Mouse (Mus musculus) spleen, adult 2 months (tissue): Measurements from ENCODE around the gene Gm2888. TPM values are rescaled to one million over a fixed set of nuclear protein-coding genes. Genes with fewer than 3 reads are reported as not detected.
"Not testable (repeated sequence)": the region's sequence is repeated elsewhere in the genome, so short reads cannot be mapped to it uniquely, and the experiment has no call there.

Experiments
- DNase-seq, 2 experiments: peaks; one replicate each; pipeline versions ENCODE4 v3.0.0 to v3.0.0-alpha.2; 2012 to 2021; ENCODE audit warnings: low spot score in 2 of 2, low read depth in 1 of 2
- H3K27ac ChIP-seq: fragments of 200-500 bp; 2 replicates; pipeline ENCODE4 v1.5.1; 2012; ENCODE audit warnings: low read length, inconsistent platforms; ENCODE audit not compliant: insufficient read depth
- H3K27me3 ChIP-seq: fragments of 200-500 bp; 2 replicates; pipeline ENCODE4 v1.6.1; 2012; ENCODE audit warnings: mild to moderate bottlenecking, moderate library complexity, low read length, inconsistent platforms; ENCODE audit not compliant: control insufficient read depth, insufficient read depth
- H3K36me3 ChIP-seq: fragments of 200-500 bp; 2 replicates; pipeline ENCODE4 v1.6.1; 2012; ENCODE audit warnings: mild to moderate bottlenecking, low read length, inconsistent platforms; ENCODE audit not compliant: control insufficient read depth, insufficient read depth
- H3K4me1 ChIP-seq: fragments of 200-500 bp; 2 replicates; pipeline ENCODE4 v1.6.1; 2011; ENCODE audit warnings: inconsistent platforms; ENCODE audit not compliant: control insufficient read depth, insufficient read depth, insufficient read length
- H3K4me3 ChIP-seq: fragments of 200-500 bp; 2 replicates; pipeline ENCODE4 v1.5.1; 2011; ENCODE audit warnings: mild to moderate bottlenecking, inconsistent platforms; ENCODE audit not compliant: insufficient read depth, insufficient read length; ENCODE audit errors: extremely low read depth
- WGBS: fragments of 180-500 bp; shearing (Covaris S2); methylation state at CpG from one replicate; pipeline ENCODE4 v1.1.7; 2018; 5-methylcytosine and 5-hydroxymethylcytosine counted together
- polyA plus RNA-seq: library from polyadenylated mRNA; depleted of rRNA; stranded (reverse); fragments of >200 nt; gene quantifications from 2 replicates; pipeline ENCODE4 v1.2.3, GENCODE M21; 2012; rRNA removed

Gene Gm2888
- polyA plus RNA-seq = not detected in 2 replicates

GRCm38 (mm10) chr14:3029702-3030101, at the start of gene Gm2888:
Gm2888 (plus strand) TSS chr14:3030002.
- not testable (repeated sequence) for H3K4me3 ChIP-seq, H3K27me3 ChIP-seq, DNase-seq, H3K4me1 ChIP-seq, H3K36me3 ChIP-seq, H3K27ac ChIP-seq
- 63% methylated on average over 3 of the region's 3 CpGs for WGBS

- DNase-seq, H3K27me3 ChIP-seq, H3K4me1 ChIP-seq, H3K27ac ChIP-seq, H3K4me3 ChIP-seq, H3K36me3 ChIP-seq: not testable (repeated sequence)
- WGBS = 4% methylated on average over 24 of the region's 40 CpGs
These were observed 19.1 kb downstream of the Gm2888 start, which contains the start of gene Gm2897 for GRCm38 (mm10) chr14:3048727-3049512. Gm2897 (plus strand) TSS chr14:3049285.

- not testable (repeated sequence) for H3K4me3 ChIP-seq, H3K36me3 ChIP-seq, H3K27ac ChIP-seq, H3K27me3 ChIP-seq, DNase-seq, H3K4me1 ChIP-seq
- 5% methylated on average over 17 of the region's 20 CpGs for WGBS
These were observed 19.7 kb downstream of the Gm2888 start for GRCm38 (mm10) chr14:3049513-3049800.

- H3K36me3 ChIP-seq, H3K27me3 ChIP-seq, H3K27ac ChIP-seq, H3K4me3 ChIP-seq, DNase-seq, H3K4me1 ChIP-seq: not testable (repeated sequence)
- 5% methylated on average over 6 of the region's 8 CpGs for WGBS
These were observed 20.3 kb downstream of the Gm2888 start for GRCm38 (mm10) chr14:3050087-3050486.

Other genes with a start within 250 kb of the Gm2888 start
- 0.13 TPM in 1 of 2 replicates, not detected in the other for gene Gm2897, start 19.3 kb downstream of the Gm2888 start, polyA plus RNA-seq
- gene Gm10340, start 104.0 kb downstream of the Gm2888 start, polyA plus RNA-seq = not detected in 2 replicates
- gene Gm5795, start 158.3 kb downstream of the Gm2888 start, polyA plus RNA-seq = not detected in 2 replicates
- gene D830030K20Rik, start 178.5 kb downstream of the Gm2888 start, polyA plus RNA-seq = 0.07 TPM in 1 of 2 replicates, not detected in the other